Mouse (Mus musculus): Measurements from ENCODE around the gene Tmx2.

The Tmx2 gene

GRCm38 (mm10) chr2:84688080-84688844 is 9.3 kb upstream of the Tmx2 start:
- in situ Hi-C loops (cut with MboI, MseI) = loop anchor here in 1 of 2 experiments (25.0 kb wide), 2 partner anchors 901 to 1026 kb away; no protein-coding TSS in a partner anchor

GRCm38 (mm10) chr2:84682605-84683183 is 3.8 kb upstream of the Tmx2 start:
- in situ Hi-C loops (cut with MboI, MseI) = loop anchor here in 1 of 2 experiments (25.0 kb wide), 2 partner anchors 895 to 1020 kb away; no protein-coding TSS in a partner anchor

GRCm38 (mm10) chr2:84677968-84678880 is 716 bp downstream of the Tmx2 start, which contains the start of the genes Gm28635 and Med19:
Gm28635 (minus strand) TSS chr2:84678041.
Med19 (plus strand) TSS chr2:84678402.
- in situ Hi-C loops (cut with MboI, MseI) = loop anchor here in 1 of 2 experiments (5.0 to 25.0 kb wide), 4 partner anchors 34 to 1016 kb away; partner anchors contain the start of gene Tnks1bp1

GRCm38 (mm10) chr2:84677270-84677967 is 1.5 kb downstream of the Tmx2 start:
- in situ Hi-C loops (cut with MboI, MseI) = loop anchor here in 1 of 2 experiments (5.0 to 25.0 kb wide), 4 partner anchors 35 to 1015 kb away; partner anchors contain the start of gene Tnks1bp1

GRCm38 (mm10) chr2:84671535-84671934 is 7.4 kb downstream of the Tmx2 start:
- in situ Hi-C loops (cut with MboI, MseI) = loop anchor here in 1 of 2 experiments (10.0 kb wide), 1 partner anchor 373 kb away; the partner anchor contains the start of gene Tnks1bp1

- in situ Hi-C loops (cut with MboI, MseI) = loop anchor here in 1 of 2 experiments (10.0 kb wide), 1 partner anchor 374 kb away; the partner anchor contains the start of gene Tnks1bp1
These were observed 8.4 kb downstream of the Tmx2 start, which contains the start of gene Selenoh for GRCm38 (mm10) chr2:84670569-84670933. Selenoh (minus strand) TSS chr2:84670770.

- in situ Hi-C loops (cut with MboI, MseI) = loop anchor here in 1 of 2 experiments (10.0 kb wide), 2 partner anchors 265 to 375 kb away; partner anchors contain the start of genes Slc43a3 and Tnks1bp1
These were observed 8.9 kb downstream of the Tmx2 start for GRCm38 (mm10) chr2:84669828-84670568.

GRCm38 (mm10) chr2:84666081-84666480 is 12.9 kb downstream of the Tmx2 start:
- in situ Hi-C loops (cut with MboI, MseI) = loop anchor here in 1 of 2 experiments (10.0 kb wide), 1 partner anchor 269 kb away; the partner anchor contains the start of gene Slc43a3

- in situ Hi-C loops (cut with MboI, MseI) = loop anchor here in 1 of 2 experiments (5.0 to 10.0 kb wide), 3 partner anchors 46 to 596 kb away; partner anchors contain the start of gene Slc43a3
These were observed 16.1 kb downstream of the Tmx2 start for GRCm38 (mm10) chr2:84662866-84663265.

- in situ Hi-C loops (cut with MboI, MseI) = loop anchor here in 1 of 2 experiments (5.0 to 10.0 kb wide), 3 partner anchors 43 to 593 kb away; partner anchors contain the start of gene Slc43a3
These were observed 18.7 kb downstream of the Tmx2 start for GRCm38 (mm10) chr2:84660253-84660652.

- in situ Hi-C loops (cut with MboI, MseI) = loop anchor here in 1 of 2 experiments (5.0 kb wide), 2 partner anchors 42 to 202 kb away; no protein-coding TSS in a partner anchor
These were observed 20.1 kb downstream of the Tmx2 start, which contains the start of gene Btbd18 for GRCm38 (mm10) chr2:84658806-84659205. Btbd18 (plus strand) TSS chr2:84659079.

- in situ Hi-C loops (cut with MboI, MseI) = loop anchor here in 1 of 2 experiments (5.0 kb wide), 2 partner anchors 39 to 199 kb away; no protein-coding TSS in a partner anchor
These were observed 23.1 kb downstream of the Tmx2 start for GRCm38 (mm10) chr2:84655864-84656263.

GRCm38 (mm10) chr2:84653354-84653753 is 25.6 kb downstream of the Tmx2 start:
- in situ Hi-C loops (cut with MboI, MseI) = loop anchor here in 1 of 2 experiments (5.0 kb wide), 1 partner anchor 196 kb away; no protein-coding TSS in a partner anchor

- in situ Hi-C loops (cut with MboI, MseI) = loop anchor here in 1 of 2 experiments (5.0 kb wide), 1 partner anchor 193 kb away; no protein-coding TSS in a partner anchor
These were observed 28.3 kb downstream of the Tmx2 start, which contains the start of gene Ctnnd1 for GRCm38 (mm10) chr2:84650464-84651195. Ctnnd1 (minus strand) TSS chr2:84650765.

GRCm38 (mm10) chr2:84649674-84650073 is 29.3 kb downstream of the Tmx2 start:
- in situ Hi-C loops (cut with MboI, MseI) = loop anchor here (5.0 to 25.0 kb wide), 2 partner anchors 192 to 662 kb away; partner anchors contain the start of genes Gm13691 (in 1 of the 2), Gm13694 (in 1 of the 2) and Gm13697 (in 1 of the 2)

GRCm38 (mm10) chr2:84648369-84648768 is 30.6 kb downstream of the Tmx2 start:
- in situ Hi-C loops (cut with MboI, MseI) = loop anchor here in 1 of 2 experiments (25.0 kb wide), 1 partner anchor 661 kb away; the partner anchor contains the start of genes Gm13691, Gm13694 and Gm13697

- in situ Hi-C loops (cut with MboI, MseI) = loop anchor here in 1 of 2 experiments (25.0 kb wide), 1 partner anchor 660 kb away; the partner anchor contains the start of genes Gm13691, Gm13694 and Gm13697
These were observed 31.8 kb downstream of the Tmx2 start for GRCm38 (mm10) chr2:84647051-84647568.

Measured in T-helper 17 cell (primary cell).